Mouse (Mus musculus): ENCODE data around the gene Wdr95. TPM values are rescaled to one million over a fixed set of nuclear protein-coding genes. Genes with fewer than 3 reads are reported as not detected.

Wdr95 gene
- total and polyA plus RNA-seq, 3 experiments = not detected

DNA sequence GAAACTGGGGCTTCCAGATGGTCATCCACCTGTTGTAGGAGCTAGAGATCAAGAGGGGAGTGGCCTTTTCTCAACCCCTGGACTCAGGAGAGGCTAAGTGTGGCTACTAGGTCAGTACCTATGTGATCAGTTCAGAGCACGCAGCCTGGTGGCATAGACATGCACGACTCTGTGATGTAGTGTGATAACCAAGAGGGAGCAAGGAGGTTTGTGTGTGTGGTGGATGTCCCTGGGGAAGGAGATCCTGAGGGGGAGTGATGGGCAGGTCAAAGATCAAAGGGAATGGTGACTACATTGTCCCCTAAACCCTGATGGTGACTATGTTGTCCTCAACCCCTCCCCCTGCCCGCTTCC lies 83.7 kb downstream of the Wdr95 start:
- Histone ChIP-seq H3K79me2 (ENCODE audit: control insufficient read depth, insufficient read depth, low read length, poor library complexity) (no peaks in the 10 kb centered on the region), H3K4me1 (ENCODE audit: control insufficient read depth in 1 of 2, insufficient read depth in 2 of 2, low read length in 2 of 2) (no peaks in the 10 kb centered on the region), H3K9ac (ENCODE audit: control insufficient read depth, low read depth, low read length, poor library complexity, severe bottlenecking) (no peak overlapping the region), H3K9me3 (replicated peaks; ENCODE audit: insufficient read depth, low read length) (no peaks in the 10 kb centered on the region), H3K27ac (ENCODE audit: control insufficient read depth, low read depth, low read length) (no peak overlapping the region), H3K4me3 (ENCODE audit: control insufficient read depth in 1 of 2, insufficient read depth in 1 of 2, low read depth in 2 of 2, low read length in 2 of 2) (no peak overlapping the region), H3K27me3 (ENCODE audit: control insufficient read depth in 1 of 2, insufficient read depth in 2 of 2, low read length in 2 of 2) (no peaks in the 10 kb centered on the region), H3K36me3 (ENCODE audit: control insufficient read depth in 1 of 2, insufficient read depth in 2 of 2, low read length in 2 of 2) (peaks cover 0 to 5% of the 10 kb centered on the region in 2 experiments; a peak in 1 of 4 replicates)
- TF ChIP-seq TAL1 (IDR thresholded peaks at IDR 0.05; ENCODE audit: low read length) (no peak), HCFC1 (IDR thresholded peaks at IDR 0.05; ENCODE audit: low read depth, low read length) (no peak), POLR2A (IDR thresholded peaks at IDR 0.05; ENCODE audit: control insufficient read depth in 1 of 2, insufficient read depth in 1 of 2, low read depth in 1 of 2, low read length in 2 of 2, poor library complexity in 1 of 2) (no peak), USF1 (IDR thresholded peaks at IDR 0.05; ENCODE audit: low read depth, low read length) (no peak), RAD21 (IDR thresholded peaks at IDR 0.05; ENCODE audit: low read depth, low read length) (no peak), BHLHE40 (IDR thresholded peaks at IDR 0.05; ENCODE audit: borderline replicate concordance, low read depth, low read length) (no peak), MAX (IDR thresholded peaks at IDR 0.05; ENCODE audit: low read length) (no peak), ZNF384 (IDR thresholded peaks at IDR 0.05; ENCODE audit: low read depth, low read length) (no peak), CHD2 (IDR thresholded peaks at IDR 0.05; ENCODE audit: low read length) (no peak), MYB (IDR thresholded peaks at IDR 0.05; ENCODE audit: low read depth, low read length) (no peak), SIN3A (IDR thresholded peaks at IDR 0.05; ENCODE audit: low read length) (no peak), TCF12 (IDR thresholded peaks at IDR 0.05; ENCODE audit: low read depth, low read length) (no peak), CTCF (IDR thresholded peaks at IDR 0.05 in 2 of 3, conservative IDR thresholded peaks at IDR 0.05 in 1 of 3; ENCODE audit: control insufficient read depth in 1 of 3, insufficient read depth in 1 of 3, low read depth in 2 of 3, low read length in 3 of 3, poor library complexity in 1 of 3, severe bottlenecking in 1 of 3) (no peak), ZKSCAN1 (IDR thresholded peaks at IDR 0.05; ENCODE audit: low read depth, low read length) (no peak), ZC3H11A (IDR thresholded peaks at IDR 0.05; ENCODE audit: low read depth, low read length) (no peak), MYC (IDR thresholded peaks at IDR 0.05; ENCODE audit: low read depth, low read length) (no peak), NRF1 (IDR thresholded peaks at IDR 0.05; ENCODE audit: insufficient read depth, low read depth, low read length, poor library complexity, severe bottlenecking) (no peak)
- DNase-seq (ENCODE audit: low read depth, low spot score) = no peak

DNA sequence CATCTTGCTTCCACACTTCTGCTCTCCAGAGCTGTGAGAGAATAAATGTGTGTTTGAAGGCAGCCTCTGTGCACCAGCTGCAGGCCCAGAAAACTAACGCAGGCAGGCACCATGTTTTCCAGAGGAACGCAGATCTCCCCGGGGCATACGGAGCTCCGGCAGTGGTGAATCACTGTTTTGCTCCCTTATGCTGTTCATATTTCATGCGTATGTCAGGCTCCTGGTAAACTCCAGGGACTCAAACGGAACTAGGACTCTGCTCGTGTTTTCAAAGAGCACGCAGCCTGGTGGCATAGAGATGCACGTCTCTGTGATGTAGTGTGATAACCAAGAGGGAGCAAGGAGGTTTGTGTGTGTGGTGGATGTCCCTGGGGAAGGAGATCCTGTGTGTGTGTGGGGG lies 84.3 kb downstream of the Wdr95 start:
- no peak overlapping the region for H3K4me3 ChIP-seq (ENCODE audit: control insufficient read depth in 1 of 2, insufficient read depth in 1 of 2, low read depth in 2 of 2, low read length in 2 of 2)
- no peaks in the 10 kb centered on the region for H3K79me2 ChIP-seq (ENCODE audit: control insufficient read depth, insufficient read depth, low read length, poor library complexity)
- no peaks in the 10 kb centered on the region for H3K9me3 ChIP-seq (replicated peaks; ENCODE audit: insufficient read depth, low read length)
- H3K4me1 ChIP-seq (ENCODE audit: control insufficient read depth in 1 of 2, insufficient read depth in 2 of 2, low read length in 2 of 2) = no peaks in the 10 kb centered on the region
- no peak for DNase-seq (ENCODE audit: low read depth, low spot score)
- H3K36me3 ChIP-seq (ENCODE audit: control insufficient read depth in 1 of 2, insufficient read depth in 2 of 2, low read length in 2 of 2) = peaks cover 0 to 10% of the 10 kb centered on the region in 2 experiments; a peak in 2 of 4 replicates
- H3K9ac ChIP-seq (ENCODE audit: control insufficient read depth, low read depth, low read length, poor library complexity, severe bottlenecking) = no peak overlapping the region
- H3K27me3 ChIP-seq (ENCODE audit: control insufficient read depth in 1 of 2, insufficient read depth in 2 of 2, low read length in 2 of 2) = no peaks in the 10 kb centered on the region
- TF ChIP-seq MEF2A (IDR thresholded peaks at IDR 0.05; ENCODE audit: extremely low read depth, insufficient replicate concordance, low read depth, low read length, poor library complexity, severe bottlenecking) = no peak
- no peak for TF ChIP-seq RAD21 (IDR thresholded peaks at IDR 0.05; ENCODE audit: low read depth, low read length)
- no peak for TF ChIP-seq TAL1 (IDR thresholded peaks at IDR 0.05; ENCODE audit: low read length)
- TF ChIP-seq GABPA (IDR thresholded peaks at IDR 0.05; ENCODE audit: low read depth, low read length) = no peak
- no peak for TF ChIP-seq POLR2A (IDR thresholded peaks at IDR 0.05; ENCODE audit: control insufficient read depth in 1 of 2, insufficient read depth in 1 of 2, low read depth in 1 of 2, low read length in 2 of 2, poor library complexity in 1 of 2)
- no peak for TF ChIP-seq SMC3 (IDR thresholded peaks at IDR 0.05; ENCODE audit: low read depth, low read length)
- no peak for TF ChIP-seq CTCF (IDR thresholded peaks at IDR 0.05 in 2 of 3, conservative IDR thresholded peaks at IDR 0.05 in 1 of 3; ENCODE audit: control insufficient read depth in 1 of 3, insufficient read depth in 1 of 3, low read depth in 2 of 3, low read length in 3 of 3, poor library complexity in 1 of 3, severe bottlenecking in 1 of 3)
- no peak for TF ChIP-seq SIN3A (IDR thresholded peaks at IDR 0.05; ENCODE audit: low read length)
- no peak for TF ChIP-seq NELFE (IDR thresholded peaks at IDR 0.05; ENCODE audit: low read depth, low read length)
- TF ChIP-seq NRF1 (IDR thresholded peaks at IDR 0.05; ENCODE audit: insufficient read depth, low read depth, low read length, poor library complexity, severe bottlenecking) = no peak
- no peak for TF ChIP-seq CHD2 (IDR thresholded peaks at IDR 0.05; ENCODE audit: low read length)
- TF ChIP-seq MAX (IDR thresholded peaks at IDR 0.05; ENCODE audit: low read length) = no peak
- no peak for TF ChIP-seq MYC (IDR thresholded peaks at IDR 0.05; ENCODE audit: low read depth, low read length)
- no peak for TF ChIP-seq USF2 (IDR thresholded peaks at IDR 0.05; ENCODE audit: borderline replicate concordance in 1 of 2, insufficient read depth in 1 of 2, low read depth in 1 of 2, low read length in 2 of 2)
- TF ChIP-seq ZMIZ1 (IDR thresholded peaks at IDR 0.05; ENCODE audit: low read depth, low read length) = no peak
- no peak for TF ChIP-seq JUND (IDR thresholded peaks at IDR 0.05; ENCODE audit: low read depth, low read length)
- TF ChIP-seq ETS1 (IDR thresholded peaks at IDR 0.05; ENCODE audit: low read depth, low read length) = no peak
- H3K27ac ChIP-seq (ENCODE audit: control insufficient read depth, low read depth, low read length) = no peak overlapping the region

Measured in MEL (cell line).